Mouse (Mus musculus) kidney, adult 2 months (tissue): ENCODE measurements around the gene Plvap. TPM values are rescaled to one million over a fixed set of nuclear protein-coding genes. Genes with fewer than 3 reads are reported as not detected.
A peak's percentile ranks its signal among the peaks of the same experiment; 100 is the strongest.

Experiments used
- DNase-seq: peaks from one replicate; pipeline ENCODE4 v3.0.0; 2021
- H3K27ac ChIP-seq: fragments of 200-500 bp; 2 replicates; pipeline ENCODE4 v1.5.1; 2012; ENCODE audit warnings: low read depth, low read length, control low read depth, inconsistent platforms; ENCODE audit not compliant: insufficient read depth
- H3K27me3 ChIP-seq: fragments of 200-500 bp; replicated peaks from 2 replicates; pipeline ENCODE4 v1.6.1; 2012; ENCODE audit warnings: mild to moderate bottlenecking, moderate library complexity, low read length, inconsistent platforms; ENCODE audit not compliant: control insufficient read depth, insufficient read depth
- H3K36me3 ChIP-seq: fragments of 200-500 bp; 2 replicates; pipeline ENCODE4 v1.6.1; 2012; ENCODE audit warnings: mild to moderate bottlenecking, moderate library complexity, low read length, inconsistent platforms; ENCODE audit not compliant: control insufficient read depth, insufficient read depth
- H3K4me1 ChIP-seq: fragments of 200-500 bp; 2 replicates; pipeline ENCODE4 v1.6.1; 2011; ENCODE audit warnings: low read length; ENCODE audit not compliant: control insufficient read depth, insufficient read depth
- H3K4me3 ChIP-seq: fragments of 200-500 bp; 2 replicates; pipeline ENCODE4 v1.5.1; 2011; ENCODE audit warnings: mild to moderate bottlenecking, low read depth, low read length, control low read depth; ENCODE audit not compliant: insufficient read depth
- CTCF ChIP-seq: fragments of 200-500 bp; conservative IDR thresholded peaks from 2 replicates; pipeline ENCODE4 v1.5.1; 2011; ENCODE audit warnings: low read depth, mild to moderate bottlenecking, control low read depth, low read length, moderate library complexity, mixed read lengths; ENCODE audit not compliant: insufficient read depth, insufficient read length
- POLR2A ChIP-seq: fragments of 200-500 bp; IDR thresholded peaks from one replicate; pipeline ENCODE4 v1.6.1; 2011; ENCODE audit warnings: low read depth, low read length, control low read depth
- WGBS: fragments of 180-500 bp; shearing (Covaris S2); methylation state at CpG from one replicate; pipeline ENCODE4 v1.1.7; 2018; 5-methylcytosine and 5-hydroxymethylcytosine counted together
- polyA plus RNA-seq: library from polyadenylated mRNA; depleted of rRNA; stranded (reverse); fragments of >200 nt; gene quantifications from 2 replicates; pipeline ENCODE4 v1.2.3, GENCODE M21; 2012

The Plvap gene
- polyA plus RNA-seq, 1 experiment: 502 TPM

GRCm38 (mm10) chr8:71487691-71488445 is 23.7 kb downstream of the Plvap start, which contains the start of gene Gtpbp3:
TSS of gene Gtpbp3 (plus strand) at chr8:71488103.
- peak within 1 kb of the TSS; percentile 77 for H3K4me3 ChIP-seq
- H3K4me1 ChIP-seq: peaks cover 4% of the 10 kb centered on the region; the same call in 1 of the 2 replicates
- TF ChIP-seq POLR2A: no peak
- TF ChIP-seq CTCF: no peak
- H3K36me3 ChIP-seq: no peaks in the 10 kb centered on the region
- DNase-seq: peak; percentile 92
- WGBS: under 1% methylated on average over 33 of the region's 33 CpGs
- peak within 1 kb of the TSS; percentile 94 for H3K27ac ChIP-seq
- no peaks in the 10 kb centered on the region for H3K27me3 ChIP-seq

DNA sequence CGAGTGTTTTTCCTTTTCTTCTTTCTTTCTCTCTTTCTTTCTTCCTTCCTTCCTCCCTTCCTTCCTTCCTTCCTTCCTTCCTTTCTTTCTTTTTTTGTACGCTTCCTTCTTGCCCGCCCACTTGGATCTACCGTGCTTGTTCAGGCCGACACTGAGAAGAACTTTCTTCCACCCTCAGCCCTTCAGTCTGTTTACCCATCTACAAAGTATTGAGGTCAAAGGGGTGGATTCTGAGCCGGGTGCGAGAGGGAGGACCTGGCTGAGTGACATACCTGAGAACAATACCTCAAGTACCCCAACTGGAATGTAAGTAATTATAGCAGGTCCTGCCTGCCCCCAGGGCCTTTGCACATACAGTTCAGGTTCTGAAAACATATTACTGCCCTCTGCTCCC is 25.4 kb downstream of the Plvap start:
- Histone ChIP-seq H3K4me3 (peak overlapping the region; percentile 74), H3K27ac (no peak overlapping the region), H3K4me1 (peaks cover 4% of the 10 kb centered on the region; the same call in 1 of the 2 replicates), H3K27me3 (no peaks in the 10 kb centered on the region), H3K36me3 (no peaks in the 10 kb centered on the region)
- 4% methylated on average over 7 of the region's 7 CpGs for WGBS
- DNase-seq: no peak
- no peak for TF ChIP-seq CTCF
- no peak for TF ChIP-seq POLR2A

DNA sequence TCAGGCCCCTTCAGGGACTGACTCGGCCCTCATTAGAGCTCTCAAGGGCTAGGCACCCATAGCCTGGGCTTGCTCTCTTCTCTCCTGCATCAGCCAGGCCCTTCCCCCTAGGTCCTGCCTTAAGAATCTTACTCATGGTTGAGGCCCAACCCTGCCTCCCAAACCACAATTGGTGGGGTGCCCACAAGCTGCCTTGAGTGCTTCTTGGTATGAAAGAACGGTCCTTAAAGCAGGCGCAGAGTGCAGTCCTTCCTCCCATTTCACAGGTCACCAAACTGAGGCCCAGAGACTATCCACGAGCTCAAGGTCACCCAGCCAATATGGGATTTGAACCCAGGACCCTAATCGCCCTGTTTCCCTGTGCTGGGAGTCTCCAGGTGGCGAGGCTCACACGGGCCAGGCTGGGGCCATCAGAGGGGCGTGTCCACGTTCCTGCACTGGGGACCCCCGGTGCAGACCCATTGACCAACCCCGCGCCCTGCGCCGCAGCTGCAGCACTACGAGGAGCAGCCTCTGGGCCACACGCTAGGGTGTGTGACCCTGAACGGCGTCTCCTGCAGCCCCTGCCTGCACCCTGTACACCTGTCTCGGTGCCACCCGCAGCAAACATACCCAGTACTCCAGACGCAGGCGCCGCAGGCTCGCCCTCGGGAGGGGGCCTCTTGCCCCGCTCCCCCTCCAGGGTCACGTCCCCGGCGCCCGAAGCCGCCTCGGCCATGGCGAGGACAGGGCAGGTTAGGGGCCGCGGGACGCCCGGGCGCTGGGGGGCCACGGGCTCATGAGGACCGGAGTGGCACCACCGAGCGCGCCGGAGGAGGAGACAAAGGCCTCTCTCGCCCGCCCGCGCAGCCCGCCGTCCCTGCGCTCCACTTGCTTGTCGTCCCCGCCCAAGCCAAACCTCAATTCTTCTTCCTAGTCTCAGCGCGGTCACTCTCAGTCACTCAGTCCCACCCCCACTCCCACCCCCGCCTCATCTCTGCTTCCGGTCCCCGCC is 26.1 kb downstream of the Plvap start, which contains the start of gene Ano8:
Gene Ano8, minus strand, starts transcription at position 822 of the 994 bp plus-strand sequence.
- H3K36me3 ChIP-seq: no peaks in the 10 kb centered on the region
- TF ChIP-seq POLR2A (no peak), CTCF (no peak)

GRCm38 (mm10) chr8:71484736-71485135 is 26.8 kb downstream of the Plvap start:
- no peak overlapping the region for H3K4me3 ChIP-seq
- H3K27me3 ChIP-seq: no peaks in the 10 kb centered on the region
- no peak for DNase-seq
- H3K27ac ChIP-seq: no peak overlapping the region
- 95% methylated on average over 19 of the region's 19 CpGs for WGBS
- TF ChIP-seq CTCF: no peak
- TF ChIP-seq POLR2A: no peak
- peaks cover 4% of the 10 kb centered on the region; the same call in 1 of the 2 replicates for H3K4me1 ChIP-seq
- H3K36me3 ChIP-seq: no peaks in the 10 kb centered on the region

More for the DNA sequence above, 26.1 kb downstream of the Plvap start, which contains the start of gene Ano8:
- peak; percentile 90 for DNase-seq
- peaks cover 4% of the 10 kb centered on the region; the same call in 1 of the 2 replicates for H3K4me1 ChIP-seq
- no peaks in the 10 kb centered on the region for H3K27me3 ChIP-seq
- H3K4me3 ChIP-seq: peak within 1 kb of the TSS; percentile 74
- peak within 1 kb of the TSS; percentile 19 for H3K27ac ChIP-seq
- 6% methylated on average over 57 of the region's 58 CpGs for WGBS

DNA sequence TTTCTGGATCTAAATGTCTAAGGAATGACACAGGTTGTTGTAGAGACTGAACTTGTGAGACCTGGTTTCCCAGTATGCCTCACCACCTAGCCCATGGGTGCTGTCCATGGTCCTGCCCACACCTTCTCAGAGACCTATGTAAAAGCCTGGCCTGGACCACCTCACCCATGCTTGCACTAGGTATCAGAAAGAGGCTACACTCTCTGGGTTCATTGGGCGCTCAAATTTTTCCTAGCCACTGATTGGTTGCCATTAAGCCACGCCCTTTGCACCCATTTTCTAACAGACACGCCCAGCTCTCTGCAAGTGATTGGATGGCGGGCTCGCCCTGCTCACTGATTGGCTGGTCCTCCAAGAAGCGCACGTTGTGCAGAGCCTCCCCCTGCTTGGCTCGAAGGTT is 27.6 kb downstream of the Plvap start:
- no peak for TF ChIP-seq CTCF
- TF ChIP-seq POLR2A: no peak
- no peak overlapping the region for H3K4me3 ChIP-seq
- DNase-seq: peak; percentile 50
- H3K27me3 ChIP-seq: no peaks in the 10 kb centered on the region
- H3K27ac ChIP-seq: no peak overlapping the region
- WGBS: 68% methylated on average over 8 of the region's 8 CpGs
- H3K36me3 ChIP-seq: no peaks in the 10 kb centered on the region
- H3K4me1 ChIP-seq: no peaks in the 10 kb centered on the region

DNA sequence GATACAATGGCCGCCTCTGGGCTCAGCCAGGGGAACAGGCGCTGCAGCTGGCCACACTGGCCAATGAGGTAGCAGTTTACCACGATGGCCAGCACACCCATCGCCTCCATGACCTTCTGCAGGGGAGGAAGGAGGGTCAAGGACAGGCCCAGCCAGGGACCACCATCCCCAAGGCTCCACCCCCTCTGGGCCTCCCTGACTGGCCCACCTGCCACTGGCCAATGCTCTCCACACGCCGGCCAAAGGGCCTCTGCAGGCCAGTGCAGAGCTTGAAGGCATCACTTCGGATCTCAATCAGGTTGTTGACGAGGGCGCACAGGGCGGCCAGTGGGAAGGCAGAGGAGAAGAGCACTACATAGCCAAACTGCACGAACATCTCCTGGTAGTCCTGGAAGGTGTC is 32.6 kb downstream of the Plvap start:
- TF ChIP-seq POLR2A: no peak
- no peak for TF ChIP-seq CTCF
- DNase-seq: no peak
- Histone ChIP-seq H3K4me1 (peaks cover 2% of the 10 kb centered on the region; the same call in 1 of the 2 replicates), H3K4me3 (no peak overlapping the region), H3K27me3 (no peaks in the 10 kb centered on the region), H3K36me3 (no peaks in the 10 kb centered on the region), H3K27ac (no peak overlapping the region)
- 93% methylated on average over 11 of the region's 11 CpGs for WGBS
